Mouse (Mus musculus) embryonic facial prominence, embryonic 12.5 days (tissue): ENCODE data around the gene Nos1. TPM values are rescaled to one million over a fixed set of nuclear protein-coding genes. Genes with fewer than 3 reads are reported as not detected.

Experiments used
- ATAC-seq: fragments of 200-750 bp; cut with Nextera tagmentation; 2 replicates; pipeline ENCODE4 v1.8.0; 2017; ENCODE audit not compliant: insufficient number of reproducible peaks, insufficient read depth, low FRiP score, low TSS enrichment
- H3K27ac ChIP-seq: fragments of 300-500 bp; sonication (generic); 2 replicates; pipeline ENCODE4 v1.5.1; 2016; ENCODE audit warnings: mild to moderate bottlenecking
- H3K27me3 ChIP-seq: fragments of 300-500 bp; sonication (generic); 2 replicates; pipeline ENCODE4 v1.6.1; 2016; ENCODE audit warnings: mild to moderate bottlenecking, moderate library complexity
- H3K36me3 ChIP-seq: fragments of 300-500 bp; sonication (generic); 2 replicates; pipeline ENCODE4 v1.6.1; 2016; ENCODE audit warnings: mild to moderate bottlenecking
- H3K4me1 ChIP-seq: fragments of 300-500 bp; sonication (generic); 2 replicates; pipeline ENCODE4 v1.6.1; 2016
- H3K4me2 ChIP-seq: fragments of 300-500 bp; sonication (generic); replicated peaks from 2 replicates; pipeline ENCODE4 v1.6.1; 2016; ENCODE audit warnings: mild to moderate bottlenecking, moderate library complexity
- H3K4me3 ChIP-seq: fragments of 300-500 bp; sonication (generic); 2 replicates; pipeline ENCODE4 v1.5.1; 2016; ENCODE audit warnings: mild to moderate bottlenecking
- H3K9ac ChIP-seq: fragments of 300-500 bp; sonication (generic); 2 replicates; pipeline ENCODE4 v1.6.1; 2016; ENCODE audit warnings: mild to moderate bottlenecking, moderate library complexity
- H3K9me3 ChIP-seq: fragments of 300-500 bp; sonication (generic); 2 replicates; pipeline ENCODE4 v1.6.1; 2016; ENCODE audit warnings: mild to moderate bottlenecking, moderate library complexity
- WGBS: fragments of 180-500 bp; shearing (Covaris S2); methylation state at CpG from one replicate; pipeline ENCODE4 v1.1.7; 2016; 5-methylcytosine and 5-hydroxymethylcytosine counted together
- polyA plus RNA-seq: library from polyadenylated mRNA; unstranded; fragments of >200 nt; fragmentation: Nextera tagmentation; extraction: Ambion mirVana; gene quantifications from 2 replicates; pipeline ENCODE4 v1.2.1, GENCODE M21; 2016

Gene Nos1
- polyA plus RNA-seq, 1 experiment from 2014 or later = 0.32 TPM

- Histone ChIP-seq H3K4me3 (no peak overlapping the region), H3K9me3 (no peaks in the 10 kb centered on the region), H3K4me1 (peaks cover 4% of the 10 kb centered on the region; the same call in 1 of the 2 replicates), H3K9ac (no peak overlapping the region), H3K36me3 (no peaks in the 10 kb centered on the region), H3K4me2 (no peak overlapping the region), H3K27me3 (no peaks in the 10 kb centered on the region), H3K27ac (no peak overlapping the region)
- ATAC-seq = no peak
- WGBS = 90% methylated on average over 10 of the region's 10 CpGs
Observed at GRCm38 (mm10) chr5:117969681-117970427, 189.0 kb downstream of the Nos1 start.

- Histone ChIP-seq H3K9ac (no peak overlapping the region; the same call in 1 of the 2 replicates), H3K27me3 (no peaks in the 10 kb centered on the region), H3K4me3 (peak overlapping the region; percentile 98), H3K9me3 (no peaks in the 10 kb centered on the region), H3K36me3 (peaks cover 23% of the 10 kb centered on the region), H3K4me2 (peak overlapping the region; percentile 72), H3K4me1 (peaks cover 22% of the 10 kb centered on the region; the same call in 1 of the 2 replicates), H3K27ac (no peak overlapping the region)
- WGBS = 23% methylated on average over 19 of the region's 19 CpGs
- ATAC-seq = no peak
Observed at GRCm38 (mm10) chr5:117976263-117976656, 195.4 kb downstream of the Nos1 start.

GRCm38 (mm10) chr5:117976657-117977500 is 196.0 kb downstream of the Nos1 start, which contains the start of gene Fbxo21:
Fbxo21 (plus strand) TSS chr5:117976730.
- peak within 1 kb of the TSS; percentile 94 for H3K9ac ChIP-seq
- under 1% methylated on average over 87 of the region's 88 CpGs for WGBS
- H3K4me1 ChIP-seq = peaks cover 19% of the 10 kb centered on the region; the same call in 1 of the 2 replicates
- H3K4me2 ChIP-seq = peak within 1 kb of the TSS; percentile 72
- peaks cover 27% of the 10 kb centered on the region for H3K36me3 ChIP-seq
- peak within 1 kb of the TSS; percentile 98 for H3K4me3 ChIP-seq
- H3K27me3 ChIP-seq = no peaks in the 10 kb centered on the region
- no peaks in the 10 kb centered on the region for H3K9me3 ChIP-seq
- ATAC-seq = peak; percentile 84
- peak within 1 kb of the TSS; percentile 88 for H3K27ac ChIP-seq

- H3K4me3 ChIP-seq = peak overlapping the region; percentile 98
- 15% methylated on average over 30 of the region's 30 CpGs for WGBS
- H3K27ac ChIP-seq = peak overlapping the region; percentile 88
- peaks cover 19% of the 10 kb centered on the region; the same call in 1 of the 2 replicates for H3K4me1 ChIP-seq
- H3K4me2 ChIP-seq = peak overlapping the region; percentile 72
- ATAC-seq = no peak
- no peaks in the 10 kb centered on the region for H3K9me3 ChIP-seq
- peak overlapping the region; percentile 94 for H3K9ac ChIP-seq
- H3K27me3 ChIP-seq = no peaks in the 10 kb centered on the region
- peaks cover 35% of the 10 kb centered on the region for H3K36me3 ChIP-seq
Observed at GRCm38 (mm10) chr5:117977501-117978158, 196.8 kb downstream of the Nos1 start.

GRCm38 (mm10) chr5:117978159-117978697 is 197.4 kb downstream of the Nos1 start:
- Histone ChIP-seq H3K4me1 (peaks cover 19% of the 10 kb centered on the region; the same call in 1 of the 2 replicates), H3K36me3 (peaks cover 41% of the 10 kb centered on the region), H3K9ac (peak overlapping the region; percentile 94), H3K4me3 (peak overlapping the region; percentile 98), H3K4me2 (peak overlapping the region; percentile 72), H3K9me3 (no peaks in the 10 kb centered on the region), H3K27ac (0 out of 2 replicates have a peak overlapping the region, but pooled peaks have one; percentile 24), H3K27me3 (no peaks in the 10 kb centered on the region)
- no peak for ATAC-seq
- WGBS = 54% methylated on average over 17 of the region's 17 CpGs

GRCm38 (mm10) chr5:117979082-117979481 is 198.2 kb downstream of the Nos1 start:
- Histone ChIP-seq H3K36me3 (peaks cover 49% of the 10 kb centered on the region), H3K9ac (no peak overlapping the region), H3K27me3 (no peaks in the 10 kb centered on the region), H3K4me3 (peak overlapping the region; percentile 98; the same call in 1 of the 2 replicates), H3K27ac (no peak overlapping the region), H3K4me2 (no peak overlapping the region), H3K9me3 (no peaks in the 10 kb centered on the region), H3K4me1 (peaks cover 19% of the 10 kb centered on the region; the same call in 1 of the 2 replicates)
- 78% methylated on average over 5 of the region's 5 CpGs for WGBS
- ATAC-seq = no peak

- H3K27me3 ChIP-seq = no peaks in the 10 kb centered on the region
- peaks cover 66% of the 10 kb centered on the region for H3K36me3 ChIP-seq
- no peak for ATAC-seq
- WGBS = 87% methylated on average over 8 of the region's 8 CpGs
- no peaks in the 10 kb centered on the region for H3K9me3 ChIP-seq
- H3K9ac ChIP-seq = no peak overlapping the region
- no peak overlapping the region for H3K4me2 ChIP-seq
- no peak overlapping the region for H3K4me3 ChIP-seq
- no peak overlapping the region for H3K27ac ChIP-seq
- peaks cover 19% of the 10 kb centered on the region; the same call in 1 of the 2 replicates for H3K4me1 ChIP-seq
Observed at GRCm38 (mm10) chr5:117980921-117981320, 200.1 kb downstream of the Nos1 start.

GRCm38 (mm10) chr5:117981943-117982342 is 201.1 kb downstream of the Nos1 start:
- Histone ChIP-seq H3K9me3 (no peaks in the 10 kb centered on the region), H3K4me2 (no peak overlapping the region), H3K4me1 (peaks cover 19% of the 10 kb centered on the region; the same call in 1 of the 2 replicates), H3K27ac (no peak overlapping the region), H3K36me3 (peaks cover 76% of the 10 kb centered on the region), H3K27me3 (no peaks in the 10 kb centered on the region), H3K9ac (no peak overlapping the region), H3K4me3 (no peak overlapping the region)
- ATAC-seq = no peak
- WGBS = 77% methylated on average over 5 of the region's 5 CpGs

- Histone ChIP-seq H3K9ac (no peak overlapping the region), H3K4me2 (no peak overlapping the region), H3K27me3 (no peaks in the 10 kb centered on the region), H3K9me3 (no peaks in the 10 kb centered on the region), H3K27ac (no peak overlapping the region), H3K4me1 (no peaks in the 10 kb centered on the region), H3K4me3 (no peak overlapping the region), H3K36me3 (peaks cover 95% of the 10 kb centered on the region)
- 46% methylated on average over 4 of the region's 4 CpGs for WGBS
- ATAC-seq = no peak
Observed at GRCm38 (mm10) chr5:117986327-117986726, 205.5 kb downstream of the Nos1 start.

GRCm38 (mm10) chr5:117987891-117988290 is 207.1 kb downstream of the Nos1 start:
- H3K36me3 ChIP-seq = peaks cover 96% of the 10 kb centered on the region
- WGBS = 86% methylated on average over 3 of the region's 3 CpGs

GRCm38 (mm10) chr5:117988367-117988766 is 207.5 kb downstream of the Nos1 start:
- no peaks in the 10 kb centered on the region for H3K4me1 ChIP-seq
- H3K27me3 ChIP-seq = no peaks in the 10 kb centered on the region
- H3K4me2 ChIP-seq = no peak overlapping the region
- no peak overlapping the region for H3K4me3 ChIP-seq
- H3K27ac ChIP-seq = no peak overlapping the region
- no peak overlapping the region for H3K9ac ChIP-seq
- ATAC-seq = no peak
- H3K36me3 ChIP-seq = peaks cover 96% of the 10 kb centered on the region
- H3K9me3 ChIP-seq = no peaks in the 10 kb centered on the region
- 86% methylated on average over 9 of the region's 9 CpGs for WGBS

More at GRCm38 (mm10) chr5:117987891-117988290, 207.1 kb downstream of the Nos1 start:
- Histone ChIP-seq H3K27ac (no peak overlapping the region), H3K9ac (no peak overlapping the region), H3K4me1 (no peaks in the 10 kb centered on the region), H3K9me3 (no peaks in the 10 kb centered on the region), H3K27me3 (no peaks in the 10 kb centered on the region), H3K4me3 (no peak overlapping the region), H3K4me2 (no peak overlapping the region)
- ATAC-seq = no peak
